Mouse (Mus musculus) G1E (cell line): ENCODE measurements around the gene Iglon5.

Experiments
- CTCF ChIP-seq: IDR thresholded peaks from 2 replicates; pipeline ENCODE4 v1.5.1; 2012; ENCODE audit warnings: low read depth, low read length, inconsistent platforms, mixed read lengths
- GATA1 ChIP-seq: IDR thresholded peaks from 2 replicates; pipeline ENCODE4 v1.6.1; 2012; ENCODE audit warnings: borderline replicate concordance, low read length, inconsistent platforms, mixed read lengths
- GATA2 ChIP-seq: IDR thresholded peaks from 2 replicates; pipeline ENCODE4 v1.6.1; 2012; ENCODE audit warnings: low read depth, low read length, inconsistent platforms, borderline replicate concordance
- POLR2AphosphoS5 ChIP-seq: IDR thresholded peaks from 2 replicates; pipeline ENCODE4 v1.6.1; 2012; ENCODE audit warnings: low read depth, low read length, inconsistent platforms; ENCODE audit not compliant: insufficient replicate concordance
- TAL1 ChIP-seq: conservative IDR thresholded peaks from 2 replicates; pipeline ENCODE4 v1.6.1; 2012; ENCODE audit warnings: low read depth, low read length, inconsistent platforms, mixed read lengths

DNA sequence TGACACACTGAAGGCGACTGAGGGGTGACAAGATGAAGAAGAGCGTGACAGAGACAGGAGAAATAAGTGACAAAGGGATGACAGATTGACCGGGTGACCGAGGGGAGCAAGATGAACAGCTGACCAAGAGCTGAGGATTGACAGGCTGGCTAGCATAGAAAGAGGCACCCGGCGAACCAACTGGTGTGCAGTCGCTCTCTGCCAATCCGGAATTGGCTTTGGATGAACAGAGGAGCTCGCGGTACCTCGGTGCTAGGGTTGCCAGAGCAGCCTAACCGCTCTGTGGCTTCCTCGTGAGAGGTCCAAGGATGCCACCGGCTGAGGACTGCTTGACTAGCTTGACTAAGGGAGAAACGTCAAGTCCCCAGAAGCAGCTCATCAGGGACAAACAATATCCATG lies 28.5 kb upstream of the Iglon5 start:
- TF ChIP-seq CTCF (no peak), TAL1 (no peak), POLR2AphosphoS5 (no peak), GATA1 (no peak), GATA2 (no peak)
